Mouse (Mus musculus) limb, embryonic 12.5 days (tissue): ENCODE data around the gene Psmc3. TPM values are rescaled to one million over a fixed set of nuclear protein-coding genes. Genes with fewer than 3 reads are reported as not detected.
A peak's percentile ranks its signal among the peaks of the same experiment; 100 is the strongest.

Experiments
- ATAC-seq: fragments of 200-750 bp; cut with Nextera tagmentation; 2 replicates; pipeline ENCODE4 v1.8.0; 2017; ENCODE audit warnings: low read depth, moderate TSS enrichment; ENCODE audit not compliant: insufficient number of reproducible peaks, insufficient read depth, low FRiP score, low TSS enrichment
- H3K27ac ChIP-seq: fragments of 300-500 bp; sonication (generic); 2 replicates; pipeline ENCODE4 v1.5.1; 2016; ENCODE audit warnings: mild to moderate bottlenecking, moderate library complexity
- H3K27me3 ChIP-seq: fragments of 300-500 bp; sonication (generic); 2 replicates; pipeline ENCODE4 v1.6.1; 2016; ENCODE audit warnings: mild to moderate bottlenecking, moderate library complexity
- H3K36me3 ChIP-seq: fragments of 300-500 bp; sonication (generic); 2 replicates; pipeline ENCODE4 v1.6.1; 2016; ENCODE audit warnings: mild to moderate bottlenecking, moderate library complexity
- H3K4me1 ChIP-seq: fragments of 300-500 bp; sonication (generic); replicated peaks from 2 replicates; pipeline ENCODE4 v1.6.1; 2016
- H3K4me2 ChIP-seq: fragments of 300-500 bp; sonication (generic); 2 replicates; pipeline ENCODE4 v1.6.1; 2016; ENCODE audit warnings: mild to moderate bottlenecking, moderate library complexity
- H3K4me3 ChIP-seq: fragments of 300-500 bp; sonication (generic); replicated peaks from 2 replicates; pipeline ENCODE4 v1.5.1; 2016; ENCODE audit warnings: mild to moderate bottlenecking
- H3K9ac ChIP-seq: fragments of 300-500 bp; sonication (generic); replicated peaks from 2 replicates; pipeline ENCODE4 v1.6.1; 2016; ENCODE audit warnings: mild to moderate bottlenecking, moderate library complexity
- H3K9me3 ChIP-seq: fragments of 300-500 bp; sonication (generic); 2 replicates; pipeline ENCODE4 v1.6.1; 2016; ENCODE audit warnings: mild to moderate bottlenecking, moderate library complexity
- WGBS: fragments of 180-500 bp; shearing (Covaris S2); methylation state at CpG from one replicate; pipeline ENCODE4 v1.1.7; 2016; 5-methylcytosine and 5-hydroxymethylcytosine counted together
- polyA plus RNA-seq: library from polyadenylated mRNA; unstranded; fragments of >200 nt; fragmentation: Nextera tagmentation; extraction: Ambion mirVana; gene quantifications from 2 replicates; pipeline ENCODE4 v1.2.1, GENCODE M21; 2016

Psmc3 gene
- polyA plus RNA-seq, 1 experiment from 2014 or later: 350 TPM

DNA sequence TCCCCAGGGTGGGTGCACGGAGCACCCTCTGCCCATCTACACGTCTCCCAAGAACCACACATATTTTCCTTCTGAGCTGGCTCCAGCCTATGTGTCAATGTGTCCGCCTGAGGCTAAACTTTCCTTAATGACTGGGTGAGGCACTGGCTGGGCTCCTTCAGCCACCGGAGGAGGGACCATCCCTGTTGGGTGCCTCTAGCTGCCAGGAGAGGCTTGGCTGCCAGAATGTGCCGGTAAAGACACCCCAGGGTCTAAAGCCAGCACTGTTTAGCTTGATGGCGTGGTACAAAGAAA is 15.0 kb downstream of the Psmc3 start:
- H3K4me1 ChIP-seq: peaks cover 24% of the 10 kb centered on the region
- peak overlapping the region; percentile 86 for H3K4me2 ChIP-seq
- 0 out of 2 replicates have a peak overlapping the region, but pooled peaks have one; percentile 23 for H3K27ac ChIP-seq
- no peaks in the 10 kb centered on the region for H3K27me3 ChIP-seq
- ATAC-seq: no peak
- peak overlapping the region; percentile 73 for H3K9ac ChIP-seq
- peaks cover 40% of the 10 kb centered on the region for H3K36me3 ChIP-seq
- WGBS: 39% methylated on average over 6 of the region's 6 CpGs
- no peaks in the 10 kb centered on the region for H3K9me3 ChIP-seq
- H3K4me3 ChIP-seq: peak overlapping the region; percentile 64

DNA sequence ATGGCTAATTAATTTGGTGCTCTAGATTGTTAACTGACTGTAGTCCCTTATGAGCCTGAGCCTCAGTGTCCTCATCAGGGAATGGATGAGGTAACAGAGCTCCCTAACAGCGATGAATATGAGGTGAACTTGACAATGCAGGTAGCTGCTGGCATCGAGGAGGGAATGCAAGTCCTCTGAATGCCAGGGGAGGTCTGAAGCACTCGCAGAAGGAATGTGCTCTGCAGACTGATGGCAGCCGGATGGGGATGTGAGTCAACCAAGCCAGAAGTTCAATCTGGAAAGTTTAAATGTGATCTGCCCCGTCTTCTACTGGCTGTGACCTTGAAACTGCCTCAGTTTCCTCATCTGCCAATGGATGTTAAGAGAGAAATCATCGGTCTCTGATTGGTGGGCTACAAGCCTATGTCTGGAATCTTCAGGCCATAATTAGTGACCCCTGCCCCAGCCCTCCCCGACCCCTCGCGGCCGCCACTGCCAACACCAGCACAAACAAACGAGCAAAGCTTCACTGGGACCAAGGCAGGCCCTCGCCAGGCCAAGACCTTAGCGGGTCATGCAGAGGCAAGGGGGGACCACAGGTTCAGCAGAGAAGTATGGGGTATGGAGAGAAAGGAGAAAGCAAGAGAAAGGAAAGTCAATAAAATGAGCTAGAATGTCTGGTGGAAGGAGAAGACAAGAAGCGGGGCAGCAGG is 15.6 kb downstream of the Psmc3 start:
- peaks cover 33% of the 10 kb centered on the region for H3K36me3 ChIP-seq
- peaks cover 24% of the 10 kb centered on the region for H3K4me1 ChIP-seq
- WGBS: 9% methylated on average over 14 of the region's 14 CpGs
- no peaks in the 10 kb centered on the region for H3K27me3 ChIP-seq
- H3K9ac ChIP-seq: peak overlapping the region; percentile 73
- H3K27ac ChIP-seq: peak overlapping the region; percentile 85
- no peaks in the 10 kb centered on the region for H3K9me3 ChIP-seq
- peak overlapping the region; percentile 86 for H3K4me2 ChIP-seq
- peak overlapping the region; percentile 64 for H3K4me3 ChIP-seq
- ATAC-seq: peak; percentile 2; the same call in 1 of the 2 replicates

- under 1% methylated on average over 68 of the region's 69 CpGs for WGBS
- Histone ChIP-seq H3K27me3 (no peaks in the 10 kb centered on the region), H3K36me3 (peaks cover 25% of the 10 kb centered on the region), H3K4me3 (peak within 1 kb of the TSS; percentile 64), H3K4me2 (peak within 1 kb of the TSS; percentile 86), H3K27ac (peak within 1 kb of the TSS; percentile 85), H3K9me3 (no peaks in the 10 kb centered on the region), H3K9ac (peak within 1 kb of the TSS; percentile 73), H3K4me1 (peaks cover 24% of the 10 kb centered on the region)
- peak; percentile 97 for ATAC-seq
These were observed 16.4 kb downstream of the Psmc3 start, which contains the start of gene Slc39a13 for GRCm38 (mm10) chr2:91070076-91070800. TSS of gene Slc39a13 (minus strand) at chr2:91070417.

DNA sequence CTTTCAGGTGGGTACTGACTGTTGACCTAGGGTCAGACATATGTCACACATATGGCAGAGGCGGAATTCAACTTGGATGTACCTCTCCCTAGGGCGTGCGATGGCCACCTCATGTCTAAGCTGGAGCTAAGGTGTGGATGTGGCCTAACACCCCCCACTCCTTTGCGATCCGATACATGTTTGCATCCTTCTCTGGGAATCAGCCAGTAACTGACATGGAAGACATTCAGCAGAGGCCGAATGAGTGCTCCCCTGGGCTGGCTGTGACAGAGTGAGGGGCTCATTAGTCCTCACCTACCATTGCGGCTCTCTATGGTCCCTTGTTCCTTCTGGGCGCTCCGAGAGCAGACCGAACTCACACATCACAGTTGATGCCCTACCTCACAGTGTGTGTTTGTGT is 17.2 kb downstream of the Psmc3 start:
- Histone ChIP-seq H3K4me2 (peak overlapping the region; percentile 86), H3K36me3 (peaks cover 17% of the 10 kb centered on the region), H3K4me1 (peaks cover 24% of the 10 kb centered on the region), H3K27ac (peak overlapping the region; percentile 85), H3K27me3 (no peaks in the 10 kb centered on the region), H3K9me3 (no peaks in the 10 kb centered on the region), H3K9ac (peak overlapping the region; percentile 73), H3K4me3 (peak overlapping the region; percentile 64)
- ATAC-seq: 0 out of 2 replicates have a peak, but pooled peaks have one; percentile 2
- WGBS: 84% methylated on average over 10 of the region's 10 CpGs

GRCm38 (mm10) chr2:91072092-91072491 is 18.3 kb downstream of the Psmc3 start:
- ATAC-seq: no peak
- Histone ChIP-seq H3K27me3 (no peaks in the 10 kb centered on the region), H3K4me1 (peaks cover 24% of the 10 kb centered on the region), H3K27ac (no peak overlapping the region), H3K9me3 (no peaks in the 10 kb centered on the region), H3K4me3 (no peak overlapping the region), H3K36me3 (peaks cover 8% of the 10 kb centered on the region; the same call in 1 of the 2 replicates), H3K9ac (no peak overlapping the region), H3K4me2 (no peak overlapping the region)
- 23% methylated on average over 1 of the region's 1 CpGs for WGBS

DNA sequence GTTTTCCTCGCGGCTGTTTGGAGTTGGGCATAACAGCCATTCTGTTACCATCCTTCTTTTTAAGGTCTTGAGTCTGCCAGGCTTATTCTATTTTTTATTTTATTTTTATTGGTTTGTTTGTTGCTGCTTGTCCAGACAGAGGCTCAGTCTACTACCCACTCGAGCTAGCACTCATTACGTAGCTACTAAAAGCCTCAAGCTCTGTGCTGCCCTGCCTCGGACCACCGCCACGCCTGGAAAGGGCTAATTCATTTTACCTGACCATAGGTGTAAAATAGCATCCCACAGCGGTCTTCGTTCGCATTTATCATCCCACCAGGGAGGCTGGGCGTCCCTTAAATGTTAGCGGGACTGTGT is 24.1 kb downstream of the Psmc3 start:
- peak overlapping the region; percentile 99 for H3K4me2 ChIP-seq
- 0 out of 2 replicates have a peak, but pooled peaks cover 10% of the 10 kb centered on the region for H3K27me3 ChIP-seq
- no peak overlapping the region for H3K27ac ChIP-seq
- WGBS: 12% methylated on average over 12 of the region's 12 CpGs
- peak overlapping the region; percentile 62 for H3K4me3 ChIP-seq
- H3K9ac ChIP-seq: peak overlapping the region; percentile 79; the same call in 1 of the 2 replicates
- H3K9me3 ChIP-seq: no peaks in the 10 kb centered on the region
- H3K36me3 ChIP-seq: no peaks in the 10 kb centered on the region
- H3K4me1 ChIP-seq: peaks cover 13% of the 10 kb centered on the region
- no peak for ATAC-seq

GRCm38 (mm10) chr2:91078314-91079025 is 24.7 kb downstream of the Psmc3 start:
- H3K9me3 ChIP-seq: no peaks in the 10 kb centered on the region
- no peak for ATAC-seq
- 0 out of 2 replicates have a peak, but pooled peaks cover 10% of the 10 kb centered on the region for H3K27me3 ChIP-seq
- H3K4me2 ChIP-seq: peak overlapping the region; percentile 99
- 2% methylated on average over 31 of the region's 36 CpGs for WGBS
- no peaks in the 10 kb centered on the region for H3K36me3 ChIP-seq
- no peak overlapping the region for H3K27ac ChIP-seq
- H3K4me3 ChIP-seq: peak overlapping the region; percentile 62
- H3K4me1 ChIP-seq: peaks cover 15% of the 10 kb centered on the region
- peak overlapping the region; percentile 79 for H3K9ac ChIP-seq

- H3K36me3 ChIP-seq: no peaks in the 10 kb centered on the region
These were observed 25.2 kb downstream of the Psmc3 start for GRCm38 (mm10) chr2:91079026-91079384.

GRCm38 (mm10) chr2:91080784-91081513 is 27.1 kb downstream of the Psmc3 start:
- no peak overlapping the region for H3K27ac ChIP-seq
- H3K4me1 ChIP-seq: peaks cover 15% of the 10 kb centered on the region
- H3K9me3 ChIP-seq: no peaks in the 10 kb centered on the region
- H3K9ac ChIP-seq: no peak overlapping the region
- H3K27me3 ChIP-seq: 0 out of 2 replicates have a peak, but pooled peaks cover 10% of the 10 kb centered on the region
- 76% methylated on average over 8 of the region's 8 CpGs for WGBS
- no peaks in the 10 kb centered on the region for H3K36me3 ChIP-seq
- H3K4me3 ChIP-seq: no peak overlapping the region
- no peak for ATAC-seq
- H3K4me2 ChIP-seq: no peak overlapping the region

More at GRCm38 (mm10) chr2:91079026-91079384, 25.2 kb downstream of the Psmc3 start:
- ATAC-seq: no peak
- no peak overlapping the region for H3K27ac ChIP-seq
- H3K4me3 ChIP-seq: peak overlapping the region; percentile 62
- peaks cover 15% of the 10 kb centered on the region for H3K4me1 ChIP-seq
- 0 out of 2 replicates have a peak, but pooled peaks cover 10% of the 10 kb centered on the region for H3K27me3 ChIP-seq
- peak overlapping the region; percentile 79 for H3K9ac ChIP-seq
- WGBS: 28% methylated on average over 5 of the region's 5 CpGs
- H3K9me3 ChIP-seq: no peaks in the 10 kb centered on the region
- H3K4me2 ChIP-seq: peak overlapping the region; percentile 99

DNA sequence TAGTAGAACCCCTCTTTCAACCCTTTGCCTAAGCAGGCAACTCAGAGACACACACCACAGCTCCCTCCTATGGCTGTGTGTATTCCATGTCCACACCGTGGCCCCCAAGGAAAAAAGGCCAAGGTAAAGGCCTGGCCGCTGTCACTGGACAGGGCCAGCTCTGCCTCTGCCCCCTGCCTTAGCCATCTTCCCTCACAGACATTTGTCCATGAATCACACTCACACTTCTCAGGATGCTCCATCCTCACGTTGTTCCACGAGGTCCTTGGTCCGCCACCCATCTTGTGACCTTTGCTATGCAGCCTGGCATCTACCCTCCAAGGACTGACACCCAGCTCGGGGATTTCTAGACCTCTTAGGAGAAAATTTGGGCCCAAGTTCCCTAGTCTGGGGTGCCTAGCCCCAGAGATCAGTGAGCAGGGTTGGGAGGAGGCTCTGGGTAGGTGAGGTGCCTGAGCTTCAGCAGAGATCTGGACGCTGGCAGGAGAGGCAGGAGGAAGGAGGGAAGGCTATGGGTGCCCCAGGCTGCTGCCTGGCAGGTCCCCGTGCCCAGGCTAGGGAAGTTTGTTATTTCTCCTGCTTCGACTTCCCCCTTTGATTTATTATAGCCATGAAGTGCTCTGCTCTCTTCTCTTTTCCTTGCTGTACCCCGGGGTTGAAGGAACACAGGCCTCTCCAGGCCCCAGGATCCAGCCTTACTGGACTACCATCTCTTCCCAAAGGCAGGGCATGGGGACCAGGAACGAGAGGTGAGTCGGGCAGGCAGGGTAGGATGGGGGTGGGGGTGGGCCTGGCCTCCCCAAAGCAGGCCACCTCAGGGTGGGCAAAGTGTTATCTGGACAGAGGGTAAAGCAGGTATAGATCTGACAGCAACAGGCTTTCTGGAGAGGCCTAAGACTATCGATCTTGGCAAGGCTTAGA is 28.2 kb downstream of the Psmc3 start, which contains the start of gene Spi1:
TSS of gene Spi1 (plus strand) at position 616 of the 921 bp plus-strand sequence.
- no peak for ATAC-seq
- Histone ChIP-seq H3K4me1 (peaks cover 15% of the 10 kb centered on the region), H3K9me3 (no peaks in the 10 kb centered on the region), H3K36me3 (no peaks in the 10 kb centered on the region), H3K27ac (0 out of 2 replicates have a peak within 1 kb of the TSS, but pooled peaks have one; percentile 8), H3K9ac (0 out of 2 replicates have a peak within 1 kb of the TSS, but pooled peaks have one; percentile 19), H3K27me3 (0 out of 2 replicates have a peak, but pooled peaks cover 10% of the 10 kb centered on the region), H3K4me2 (no peak within 1 kb of the TSS), H3K4me3 (no peak within 1 kb of the TSS)
- 76% methylated on average over 13 of the region's 13 CpGs for WGBS
